Mouse (Mus musculus) heart, embryonic 14.5 days (tissue): ENCODE measurements around the gene Lrrtm3. TPM values are rescaled to one million over a fixed set of nuclear protein-coding genes. Genes with fewer than 3 reads are reported as not detected.

ENCODE experiments used
- ATAC-seq: fragments of 200-750 bp; cut with Nextera tagmentation; 2 replicates; pipeline ENCODE4 v1.8.0; 2017; ENCODE audit warnings: low read depth, moderate TSS enrichment; ENCODE audit not compliant: insufficient number of reproducible peaks, insufficient read depth, low FRiP score
- H3K27ac ChIP-seq, 2 experiments: fragments of 200-500 bp in 1 of 2; fragments of 300-500 bp in 1 of 2; sonication (generic) in 1 of 2; replicated peaks in 1 of 2; 2 replicates each; pipeline ENCODE4 v1.5.1; 2012 to 2014; ENCODE audit warnings: low read depth in 2 of 2, low read length in 2 of 2, control low read depth in 1 of 2, mild to moderate bottlenecking in 1 of 2, mixed read lengths in 1 of 2; ENCODE audit not compliant: control insufficient read depth in 1 of 2, insufficient read depth in 1 of 2
- H3K27me3 ChIP-seq: fragments of 300-500 bp; sonication (generic); 2 replicates; pipeline ENCODE4 v1.6.1; 2014; ENCODE audit warnings: mild to moderate bottlenecking, low read length, control low read depth; ENCODE audit not compliant: control insufficient read depth, insufficient read depth
- H3K36me3 ChIP-seq: fragments of 300-500 bp; sonication (generic); 2 replicates; pipeline ENCODE4 v1.6.1; 2014; ENCODE audit warnings: mild to moderate bottlenecking, control low read depth, low read length, mixed read lengths; ENCODE audit not compliant: control insufficient read depth, insufficient read depth
- H3K4me1 ChIP-seq, 2 experiments: fragments of 200-500 bp in 1 of 2; fragments of 300-500 bp in 1 of 2; sonication (generic) in 1 of 2; 2 replicates each; pipeline ENCODE4 v1.6.1; 2012 to 2014; ENCODE audit warnings: low read length in 2 of 2, control low read depth in 1 of 2, mixed read lengths in 1 of 2; ENCODE audit not compliant: control insufficient read depth in 2 of 2, insufficient read depth in 2 of 2
- H3K4me2 ChIP-seq: fragments of 300-500 bp; sonication (generic); 2 replicates; pipeline ENCODE4 v1.6.1; 2014; ENCODE audit warnings: mild to moderate bottlenecking, low read length
- H3K4me3 ChIP-seq, 2 experiments: fragments of 200-500 bp in 1 of 2; fragments of 300-500 bp in 1 of 2; sonication (generic) in 1 of 2; 2 replicates each; pipeline ENCODE4 v1.5.1; 2012 to 2014; ENCODE audit warnings: low read length in 2 of 2, mild to moderate bottlenecking in 2 of 2, control low read depth in 1 of 2, low read depth in 1 of 2, moderate library complexity in 1 of 2; ENCODE audit not compliant: control insufficient read depth in 1 of 2, insufficient read depth in 1 of 2
- H3K9ac ChIP-seq: fragments of 300-500 bp; sonication (generic); 2 replicates; pipeline ENCODE4 v1.6.1; 2014; ENCODE audit warnings: mild to moderate bottlenecking, low read length
- H3K9me3 ChIP-seq: fragments of 300-500 bp; sonication (generic); 2 replicates; pipeline ENCODE4 v1.6.1; 2016; ENCODE audit warnings: low read length, control low read depth; ENCODE audit not compliant: control insufficient read depth
- WGBS: fragments of 180-500 bp; shearing (Covaris S2); extraction: QIAGEN DNeasy Blood & Tissue Kit; methylation state at CpG from one replicate; pipeline ENCODE4 v1.1.7; 2014; 5-methylcytosine and 5-hydroxymethylcytosine counted together
- polyA plus RNA-seq: library from polyadenylated mRNA; unstranded; fragments of >200 nt; fragmentation: Nextera tagmentation; extraction: Ambion mirVana; gene quantifications from 2 replicates; pipeline ENCODE4 v1.2.1, GENCODE M21; 2014

Lrrtm3 gene
- polyA plus RNA-seq = 0.99 and 2.5 TPM in 2 replicates

DNA sequence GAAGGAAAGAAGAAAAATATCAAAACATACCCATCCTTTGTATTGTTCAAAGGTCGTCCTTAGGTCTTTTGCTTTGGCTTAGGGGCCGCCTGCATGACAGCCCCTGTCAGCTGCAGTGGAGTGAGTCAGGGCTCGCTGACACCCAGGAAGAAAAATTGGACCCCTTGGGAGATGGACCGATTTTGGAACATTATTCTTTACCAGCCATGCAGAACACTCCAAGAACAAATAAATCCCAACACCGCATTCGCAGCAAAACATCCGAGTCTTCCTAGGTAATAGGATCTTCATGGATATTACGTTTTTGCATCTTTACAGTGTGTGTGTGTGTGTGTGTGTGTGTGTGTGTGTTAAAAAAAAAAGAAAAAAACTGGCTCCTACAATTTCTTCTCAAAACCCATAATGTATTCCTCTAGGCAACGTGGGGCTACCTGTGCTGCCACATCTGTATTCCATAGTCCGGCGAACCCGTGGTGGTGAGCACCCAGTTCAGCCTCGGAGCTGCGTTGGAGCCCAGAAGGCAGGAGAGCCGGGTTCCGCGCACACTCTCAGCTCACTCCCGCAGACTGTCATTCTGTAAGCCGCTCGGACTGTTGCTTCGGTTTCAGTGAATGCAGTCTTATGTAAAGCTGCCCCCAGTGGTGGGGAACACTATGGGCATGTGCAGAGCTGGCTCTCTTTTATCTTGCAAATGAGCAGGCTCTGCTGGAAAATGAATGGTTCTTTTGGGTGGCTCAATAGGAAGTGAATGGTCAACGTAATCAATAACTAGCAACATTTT, at the start of gene Lrrtm3:
Gene Lrrtm3 (minus strand): TSS at position 598 of the 781 bp plus-strand sequence.
- peak; percentile 56; the same call in 1 of the 2 replicates for ATAC-seq
- Histone ChIP-seq H3K36me3 (no peaks in the 10 kb centered on the region), H3K4me1 (peaks cover 8 to 29% of the 10 kb centered on the region in 2 experiments), H3K4me3 (peak within 1 kb of the TSS; percentile 25 to 42), H3K27ac (no peak within 1 kb of the TSS), H3K9me3 (no peaks in the 10 kb centered on the region), H3K4me2 (peak within 1 kb of the TSS; percentile 64), H3K9ac (peak within 1 kb of the TSS; percentile 27), H3K27me3 (peaks cover 12% of the 10 kb centered on the region)
- 4% methylated on average over 22 of the region's 22 CpGs for WGBS

DNA sequence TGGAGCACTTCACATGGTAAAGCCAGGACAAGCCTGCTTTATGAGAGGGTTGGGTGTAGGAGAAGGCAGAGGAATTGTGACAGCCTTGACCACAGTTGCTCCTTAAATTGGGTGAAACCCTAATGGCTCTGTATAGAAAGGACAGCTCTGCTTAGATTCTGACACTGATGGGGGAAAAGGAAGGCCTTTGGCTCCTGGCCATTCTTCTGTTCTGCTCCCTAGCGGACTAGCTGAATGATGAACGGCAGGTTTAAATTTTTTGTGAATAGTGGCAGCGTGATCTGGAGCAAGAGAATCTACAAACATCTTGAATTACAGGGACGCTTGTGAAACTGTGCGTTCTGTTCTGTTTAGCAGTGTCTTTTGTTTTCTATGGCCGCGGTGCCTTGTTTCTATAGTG, 45.4 kb upstream of the Lrrtm3 start:
- H3K36me3 ChIP-seq = no peaks in the 10 kb centered on the region
- no peaks in the 10 kb centered on the region for H3K9me3 ChIP-seq
- H3K9ac ChIP-seq = no peak overlapping the region
- H3K4me3 ChIP-seq = no peak overlapping the region
- ATAC-seq = no peak
- peaks cover 0 to 6% of the 10 kb centered on the region in 2 experiments; a peak in 2 of 4 replicates for H3K4me1 ChIP-seq
- WGBS = 80% methylated on average over 7 of the region's 7 CpGs
- no peaks in the 10 kb centered on the region for H3K27me3 ChIP-seq
- H3K4me2 ChIP-seq = no peak overlapping the region
- H3K27ac ChIP-seq = no peak overlapping the region

DNA sequence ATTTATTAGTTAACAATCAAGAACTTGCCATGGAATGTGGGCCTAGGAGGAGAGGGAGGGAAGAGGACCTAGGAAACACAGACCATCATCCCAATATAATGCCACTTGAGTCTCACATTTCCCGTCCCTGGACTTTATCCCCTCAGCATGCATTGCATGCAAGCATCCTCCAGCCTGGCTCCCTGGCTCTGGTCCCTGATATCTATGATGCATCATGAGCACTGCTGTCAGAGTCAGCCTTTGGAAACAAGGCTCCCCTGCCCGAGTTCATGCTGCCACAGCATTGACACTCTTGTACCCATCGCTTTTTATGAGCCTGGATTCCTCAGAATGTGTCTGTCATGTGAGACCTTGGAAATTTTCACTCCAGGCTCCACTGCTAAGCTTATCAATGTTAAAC, 43.4 kb upstream of the Lrrtm3 start:
- Histone ChIP-seq H3K4me2 (no peak overlapping the region), H3K4me1 (peaks cover 0 to 6% of the 10 kb centered on the region in 2 experiments; a peak in 2 of 4 replicates), H3K36me3 (no peaks in the 10 kb centered on the region), H3K4me3 (no peak overlapping the region), H3K27me3 (no peaks in the 10 kb centered on the region), H3K9me3 (no peaks in the 10 kb centered on the region), H3K27ac (no peak overlapping the region), H3K9ac (no peak overlapping the region)
- 58% methylated on average over 3 of the region's 3 CpGs for WGBS
- ATAC-seq = no peak

DNA sequence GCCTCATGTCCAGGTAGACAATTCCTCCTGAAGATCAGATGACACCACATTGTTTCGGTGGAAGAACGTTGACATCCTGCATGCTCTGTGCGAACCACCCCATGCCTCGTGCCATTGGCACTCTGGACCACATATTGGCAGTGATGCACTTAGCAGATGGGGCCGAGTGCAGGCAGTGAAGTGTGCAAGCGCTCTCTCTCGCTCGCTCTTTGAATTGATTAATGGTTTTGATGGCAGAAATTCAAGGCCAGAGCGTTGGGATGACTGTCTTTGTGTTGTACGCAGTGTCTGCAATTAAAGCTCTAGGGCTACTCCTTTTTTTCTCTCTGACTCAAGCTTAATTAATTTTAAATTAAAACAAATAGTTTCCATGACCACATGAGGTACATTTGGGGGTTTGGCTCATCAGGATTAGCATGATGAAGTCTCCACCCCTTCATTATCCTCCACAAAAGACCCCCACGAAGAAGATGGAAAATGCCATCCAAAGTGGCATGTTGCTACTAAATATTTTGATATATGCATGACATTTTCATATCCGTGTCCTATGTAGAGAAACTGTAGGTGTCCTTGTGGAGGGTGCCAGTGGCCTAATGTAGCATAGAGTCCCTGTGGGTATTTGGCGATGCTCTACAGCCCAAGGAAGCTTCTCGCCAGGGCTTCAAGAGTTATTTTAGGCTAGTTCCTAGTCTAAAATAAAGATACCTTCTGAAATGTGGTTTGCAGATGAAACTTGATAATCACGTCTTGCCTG, 40.5 kb upstream of the Lrrtm3 start:
- no peak overlapping the region for H3K4me2 ChIP-seq
- no peak overlapping the region for H3K4me3 ChIP-seq
- no peaks in the 10 kb centered on the region; a peak in 1 of 4 replicates for H3K4me1 ChIP-seq
- no peaks in the 10 kb centered on the region for H3K27me3 ChIP-seq
- H3K9ac ChIP-seq = no peak overlapping the region
- H3K27ac ChIP-seq = no peak overlapping the region
- ATAC-seq = no peak
- WGBS = 86% methylated on average over 15 of the region's 15 CpGs
- no peaks in the 10 kb centered on the region for H3K9me3 ChIP-seq
- no peaks in the 10 kb centered on the region for H3K36me3 ChIP-seq

DNA sequence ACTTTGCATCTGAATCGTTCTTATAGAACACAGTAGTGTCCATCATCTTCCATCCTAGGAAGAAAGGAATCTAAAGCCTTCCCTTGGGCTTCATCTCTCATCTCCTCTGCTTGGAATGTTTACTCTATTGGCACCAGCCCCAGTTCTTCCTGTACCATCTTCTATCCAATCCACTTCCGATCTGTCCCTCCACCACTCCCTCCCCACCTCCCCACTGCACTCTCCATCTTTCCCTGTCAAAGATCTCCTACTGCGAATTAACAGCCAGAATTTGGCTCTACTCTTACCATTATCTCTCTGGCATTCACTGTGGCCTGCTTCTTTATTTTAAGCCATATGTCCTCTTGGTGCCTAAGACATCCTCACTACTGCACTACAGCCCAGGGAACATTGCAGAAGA, 28.8 kb upstream of the Lrrtm3 start:
- H3K27me3 ChIP-seq = no peaks in the 10 kb centered on the region

DNA sequence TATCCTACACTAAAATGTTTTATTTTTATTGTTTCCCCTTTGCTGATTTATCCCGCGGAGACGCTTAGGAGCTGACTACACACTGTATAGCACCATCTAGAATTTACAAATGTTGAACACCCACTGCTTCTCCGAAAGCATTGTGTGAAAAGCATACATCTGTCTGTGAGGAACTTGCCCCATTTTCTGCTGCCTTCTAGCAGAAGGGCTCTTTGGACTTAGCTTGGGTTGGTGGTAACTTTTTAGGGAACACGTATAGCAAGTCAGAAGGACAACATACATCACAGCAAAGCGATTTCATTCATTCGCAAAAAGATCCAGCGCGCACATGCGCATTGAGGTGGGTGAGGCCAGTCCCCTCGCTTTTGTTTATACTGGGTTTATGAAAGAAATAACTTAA, 25.2 kb upstream of the Lrrtm3 start:
- H3K9me3 ChIP-seq = no peaks in the 10 kb centered on the region
- 96% methylated on average over 11 of the region's 11 CpGs for WGBS

More for the DNA sequence above, 28.8 kb upstream of the Lrrtm3 start:
- Histone ChIP-seq H3K27ac (no peak overlapping the region), H3K4me2 (no peak overlapping the region), H3K36me3 (no peaks in the 10 kb centered on the region), H3K4me1 (no peaks in the 10 kb centered on the region), H3K9ac (no peak overlapping the region), H3K4me3 (no peak overlapping the region), H3K9me3 (no peaks in the 10 kb centered on the region)
- no peak for ATAC-seq
- WGBS = 68% methylated on average over 3 of the region's 3 CpGs

DNA sequence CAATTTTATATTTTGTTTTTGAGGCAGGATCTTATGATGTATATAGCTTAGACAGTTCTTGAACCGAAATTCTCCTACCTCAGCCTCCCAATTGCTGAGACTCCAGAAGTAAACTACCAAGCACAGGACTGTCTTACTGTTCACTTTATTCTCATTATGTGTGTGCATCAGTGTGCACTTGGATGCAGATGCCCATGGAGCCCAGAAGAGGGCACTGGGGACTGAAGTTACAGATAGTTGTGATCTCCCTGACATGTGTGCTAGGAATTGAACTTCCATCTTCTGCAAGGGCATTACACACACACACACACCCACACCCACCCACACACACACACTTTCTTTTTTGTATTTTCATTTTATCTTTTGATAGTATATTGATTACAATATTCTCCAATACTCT, 6.5 kb upstream of the Lrrtm3 start:
- Histone ChIP-seq H3K9me3 (no peaks in the 10 kb centered on the region), H3K27ac (no peak overlapping the region), H3K36me3 (no peaks in the 10 kb centered on the region), H3K9ac (no peak overlapping the region), H3K4me1 (no peaks in the 10 kb centered on the region), H3K4me3 (no peak overlapping the region), H3K4me2 (no peak overlapping the region), H3K27me3 (no peaks in the 10 kb centered on the region)
- ATAC-seq = no peak
- WGBS = 92% methylated on average over 1 of the region's 1 CpGs

More for the DNA sequence above, 25.2 kb upstream of the Lrrtm3 start:
- no peak overlapping the region for H3K9ac ChIP-seq
- H3K4me3 ChIP-seq = no peak overlapping the region
- no peaks in the 10 kb centered on the region for H3K36me3 ChIP-seq
- ATAC-seq = no peak
- H3K27me3 ChIP-seq = no peaks in the 10 kb centered on the region
- no peak overlapping the region for H3K27ac ChIP-seq
- no peak overlapping the region for H3K4me2 ChIP-seq
- no peaks in the 10 kb centered on the region for H3K4me1 ChIP-seq
